Mouse (Mus musculus): ENCODE results near the gene Pkdcc.

GRCm38 (mm10) chr17:83197361-83197923 lies 17.6 kb upstream of the Pkdcc start:
- no peak for TF ChIP-seq CTCF (IDR thresholded peaks at IDR 0.05; ENCODE audit: borderline replicate concordance, insufficient read depth, low read depth, low read length)
- TF ChIP-seq POLR2A (IDR thresholded peaks at IDR 0.05; ENCODE audit: borderline replicate concordance, insufficient read depth, low read length) = no peak

Measured in cerebellum, adult 2 months (tissue).